Mouse (Mus musculus): ENCODE measurements around the gene Gm21974.
"Not testable (repeated sequence)": the region's sequence is repeated elsewhere in the genome, so short reads cannot be mapped to it uniquely, and the experiment has no call there.

Gm21974 gene

DNA sequence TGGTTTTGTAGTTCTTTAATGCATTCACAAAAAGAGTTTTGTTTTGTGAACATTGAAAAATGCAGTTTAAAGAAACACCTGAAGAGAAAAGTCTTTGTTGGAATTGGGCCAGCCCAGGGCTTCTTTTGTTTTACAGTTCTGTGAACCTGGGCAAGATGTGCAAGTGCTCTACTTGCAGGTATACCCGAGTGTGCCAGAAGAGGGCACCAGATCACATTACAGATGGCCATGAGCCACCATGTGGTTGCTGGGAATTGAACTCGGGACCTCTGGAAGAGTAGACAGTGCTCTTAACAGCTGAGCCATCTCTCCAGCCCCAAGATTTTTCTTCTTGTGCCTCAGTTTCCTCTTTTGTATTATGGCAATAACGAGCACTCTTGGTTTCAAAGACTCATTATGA, 22.9 kb upstream of the Gm21974 start:
- intact Hi-C loops (cut with DNase I): no loop called here

DNA sequence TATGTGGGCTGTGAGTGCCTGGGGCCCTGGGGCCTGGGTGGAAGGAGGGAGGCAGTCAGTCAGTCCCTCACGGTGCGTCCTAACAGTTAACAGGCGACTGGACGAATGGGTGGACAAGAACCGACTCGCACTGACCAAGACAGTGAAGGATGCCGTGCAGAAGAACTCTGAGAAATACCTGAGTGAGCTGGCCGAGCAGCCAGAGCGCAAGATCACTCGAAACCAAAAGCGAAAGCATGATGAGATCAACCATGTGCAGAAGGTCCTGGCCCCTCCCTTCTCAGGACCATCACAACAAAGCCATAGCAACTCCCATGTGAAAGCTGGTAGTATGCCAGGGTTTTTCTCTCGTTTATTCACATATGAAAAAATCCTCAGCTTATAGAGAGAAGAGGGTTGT, 20.0 kb upstream of the Gm21974 start:
- intact Hi-C loops (cut with DNase I): no loop called here

DNA sequence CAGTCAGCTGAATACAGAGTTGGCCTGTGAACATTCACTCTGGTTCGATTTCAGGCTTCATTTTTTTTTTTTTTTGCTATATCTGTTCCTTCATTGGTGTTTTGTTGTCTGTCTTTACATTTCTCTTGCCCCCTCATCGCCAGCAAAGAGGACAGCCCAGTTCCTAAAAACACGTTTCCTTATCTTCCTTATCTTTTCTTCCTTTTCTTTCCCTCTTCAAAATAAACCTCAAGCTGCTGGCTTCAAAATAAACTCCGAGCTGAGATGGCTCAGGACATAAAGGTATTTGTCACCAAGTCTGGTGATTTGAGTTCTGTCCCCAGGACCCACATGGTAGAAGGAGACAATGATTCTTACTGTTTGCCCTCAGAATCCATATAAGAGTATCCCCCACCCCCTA, 17.7 kb upstream of the Gm21974 start:
- intact Hi-C loops (cut with DNase I): no loop called here

DNA sequence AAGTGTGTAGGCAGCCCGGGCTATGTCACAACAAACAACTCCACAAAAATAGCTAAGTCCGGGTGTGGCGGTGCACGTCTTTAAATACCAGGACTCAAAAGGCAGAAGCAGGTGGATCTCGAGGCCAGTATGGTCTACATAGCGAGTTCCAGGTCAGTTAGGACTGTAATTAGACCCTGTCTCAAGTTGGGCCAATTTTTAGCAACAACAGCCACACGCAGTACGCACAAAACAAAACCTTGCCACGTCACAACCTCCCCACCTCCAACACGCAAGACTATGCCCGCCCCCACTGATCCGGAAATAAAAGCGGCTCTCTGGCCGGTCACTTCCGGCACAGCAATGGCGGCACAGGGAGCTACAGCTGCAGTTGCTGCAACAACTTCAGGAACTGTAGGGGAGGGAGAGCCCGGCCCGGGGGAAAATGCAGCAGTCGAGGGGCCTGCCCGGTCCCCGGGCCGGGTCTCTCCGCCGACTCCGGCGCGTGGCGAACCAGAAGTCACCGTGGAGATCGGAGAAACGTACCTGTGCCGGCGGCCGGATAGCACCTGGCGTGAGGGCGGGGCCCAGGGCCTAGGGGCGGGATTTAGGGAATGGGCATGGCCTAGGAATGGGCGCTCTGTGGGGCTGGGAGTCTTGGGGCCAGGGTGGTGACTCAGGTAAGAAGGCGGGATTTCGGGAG, 17.1 kb upstream of the Gm21974 start, which contains the start of gene Kat8:
Gene Kat8 (plus strand): TSS at position 327 of the 682 bp plus-strand sequence.
- intact Hi-C loops (cut with DNase I): no loop called here

DNA sequence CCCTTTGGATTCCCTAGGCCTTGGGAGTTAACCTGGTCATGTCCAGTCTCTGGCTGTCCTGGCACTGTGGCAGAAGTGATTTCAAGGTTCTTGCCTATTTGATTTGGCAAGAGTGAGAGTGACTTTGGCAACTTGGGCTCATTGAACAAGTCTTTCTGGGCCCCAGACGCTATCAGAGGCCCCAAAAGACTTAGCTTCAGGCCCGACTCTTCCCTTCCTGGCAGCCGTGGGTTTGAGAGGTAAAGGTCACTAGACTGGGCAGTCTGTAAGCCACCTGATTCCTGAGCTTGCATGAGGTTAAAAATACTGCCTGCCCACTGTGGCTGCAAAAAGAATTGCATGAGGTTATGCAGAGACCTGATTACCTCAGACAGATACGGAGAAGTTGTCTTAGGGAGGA, 13.4 kb upstream of the Gm21974 start:
- intact Hi-C loops (cut with DNase I): no loop called here

DNA sequence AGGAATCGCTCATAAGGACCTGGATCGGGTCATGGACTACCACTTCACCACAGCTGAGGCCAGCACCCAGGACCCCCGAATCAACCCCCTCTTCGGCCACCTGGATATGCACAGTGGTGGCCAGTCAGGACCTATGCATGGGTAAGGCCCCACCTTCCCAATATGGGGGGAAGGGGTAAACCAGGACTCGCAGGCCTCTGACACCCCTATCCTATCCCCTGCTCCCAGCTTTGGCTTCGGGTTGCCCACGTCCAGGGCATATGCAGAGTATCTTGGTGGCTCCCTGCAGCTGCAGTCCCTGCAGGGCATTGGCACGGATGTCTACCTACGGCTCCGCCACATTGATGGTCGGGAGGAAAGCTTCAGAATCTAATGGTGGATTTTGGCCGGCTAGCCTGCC, 12.7 kb upstream of the Gm21974 start:
- intact Hi-C loops (cut with DNase I): no loop called here

DNA sequence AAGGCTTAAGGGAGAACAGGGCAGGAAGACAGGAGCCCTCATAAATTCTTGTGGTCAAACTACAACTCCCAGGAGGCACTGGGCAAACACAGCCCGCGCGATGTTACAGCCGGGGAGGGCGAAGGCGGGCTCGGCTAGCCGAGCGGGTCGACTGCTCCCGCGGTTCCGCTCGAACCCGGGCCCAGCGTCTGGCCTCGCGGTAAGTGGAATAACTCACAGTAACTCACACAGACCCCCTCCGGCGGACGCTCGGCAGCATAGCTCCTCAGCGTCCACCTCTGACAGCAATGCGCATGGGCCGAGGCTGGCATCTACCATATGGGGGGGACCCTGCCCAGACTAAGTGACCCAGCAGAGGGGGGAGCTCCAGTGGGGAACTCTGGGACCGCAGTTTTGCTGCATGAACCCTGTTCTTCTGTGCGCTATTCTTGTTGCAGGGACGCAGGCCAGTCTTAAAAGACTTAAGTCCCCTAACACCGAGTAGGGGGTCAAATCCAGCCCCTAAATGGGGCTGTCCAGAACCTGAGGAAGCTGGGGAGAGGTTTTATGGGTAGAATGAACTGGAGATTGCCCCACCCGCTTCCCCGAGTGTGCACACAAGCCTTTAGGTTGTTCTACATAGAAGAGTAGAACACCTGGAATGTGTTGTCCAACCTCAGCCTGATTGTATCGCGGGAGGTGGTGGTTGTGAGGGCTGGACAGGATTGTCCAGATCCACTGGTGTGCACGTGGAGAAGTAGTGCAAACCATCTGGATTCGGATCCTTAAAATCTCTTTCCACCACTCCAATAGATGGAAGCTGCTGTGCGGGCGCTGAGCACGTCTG, 8.9 kb upstream of the Gm21974 start, which contains the start of gene Bckdk:
Gene Bckdk (plus strand): TSS at position 112 of the 826 bp plus-strand sequence.
- intact Hi-C loops (cut with DNase I): no loop called here

DNA sequence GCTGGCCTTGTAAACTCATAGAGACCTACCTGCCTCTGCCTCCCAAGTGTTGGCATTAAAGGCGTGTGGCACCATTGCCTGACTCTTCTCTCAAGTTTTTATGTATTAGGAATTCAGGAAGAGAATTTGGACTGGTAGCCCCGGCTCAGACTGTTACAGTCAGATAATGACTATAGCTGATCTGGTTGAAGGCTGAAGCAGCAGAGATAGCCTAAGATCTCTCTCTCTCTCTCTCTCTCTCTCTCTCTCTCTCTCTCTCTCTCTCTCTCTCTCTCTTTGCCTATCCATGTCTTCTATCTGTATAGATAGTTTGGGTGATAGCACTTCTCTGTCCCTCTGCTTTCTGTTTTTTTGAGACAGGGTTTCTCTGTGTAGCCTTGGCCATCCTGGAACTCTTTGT, 6.5 kb upstream of the Gm21974 start:
- intact Hi-C loops (cut with DNase I): no loop called here

DNA sequence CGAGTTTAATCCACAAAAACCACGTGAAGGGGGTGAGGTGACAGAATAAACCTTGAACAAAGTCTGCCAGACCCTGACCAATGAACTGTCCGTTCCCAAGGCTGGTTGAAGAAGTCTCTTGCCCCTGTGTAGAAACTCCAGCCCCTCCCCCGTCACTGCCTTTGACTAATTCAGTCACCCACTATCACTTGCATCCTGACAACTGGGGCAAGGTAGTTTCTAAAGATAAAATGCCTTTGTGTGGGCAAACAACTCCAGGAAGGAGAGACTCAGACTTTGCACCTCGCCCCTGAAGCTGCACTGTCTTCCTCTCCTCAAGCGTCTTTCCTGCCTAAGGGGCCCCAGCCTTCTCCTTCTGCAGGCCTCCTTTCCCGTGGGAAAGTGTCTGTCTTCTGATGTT, 4.7 kb upstream of the Gm21974 start:
- intact Hi-C loops (cut with DNase I): no loop called here

DNA sequence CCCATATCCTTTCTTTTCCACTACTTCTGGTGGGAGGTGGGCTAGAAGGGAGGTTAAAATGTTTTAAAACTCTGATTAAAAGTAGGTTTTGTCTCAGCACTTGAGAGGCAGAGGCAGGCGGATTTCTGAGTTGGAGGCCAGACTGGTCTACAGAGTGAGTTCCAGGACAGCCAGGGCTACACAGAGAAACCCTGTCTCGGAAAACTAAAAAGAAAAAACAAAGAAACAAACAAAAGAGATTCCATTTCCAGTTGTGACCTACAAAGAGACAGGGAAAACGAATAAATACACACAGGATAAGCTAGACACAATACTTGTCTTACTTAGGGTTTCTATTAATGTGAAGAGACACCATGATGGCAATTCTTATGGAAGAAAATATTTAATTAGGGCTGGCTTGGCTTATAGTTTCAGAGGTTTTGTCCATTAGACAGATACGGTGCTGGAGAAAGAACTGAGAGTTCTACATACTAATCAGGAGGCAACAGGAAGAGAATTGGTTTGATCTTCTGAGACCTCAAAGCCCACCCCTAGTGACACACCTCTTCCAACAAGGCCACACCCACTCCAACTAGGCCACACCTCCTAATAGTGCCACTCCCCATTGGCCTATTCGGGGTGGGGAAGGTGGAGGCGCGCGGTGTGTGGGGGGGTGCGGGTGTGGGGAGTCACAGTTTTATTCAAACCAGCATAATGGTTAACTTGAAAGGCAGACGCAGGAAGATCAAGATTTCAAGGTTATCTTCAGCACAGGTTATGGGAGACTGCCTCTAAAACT, 3.1 kb upstream of the Gm21974 start:
- intact Hi-C loops (cut with DNase I): no loop called here

DNA sequence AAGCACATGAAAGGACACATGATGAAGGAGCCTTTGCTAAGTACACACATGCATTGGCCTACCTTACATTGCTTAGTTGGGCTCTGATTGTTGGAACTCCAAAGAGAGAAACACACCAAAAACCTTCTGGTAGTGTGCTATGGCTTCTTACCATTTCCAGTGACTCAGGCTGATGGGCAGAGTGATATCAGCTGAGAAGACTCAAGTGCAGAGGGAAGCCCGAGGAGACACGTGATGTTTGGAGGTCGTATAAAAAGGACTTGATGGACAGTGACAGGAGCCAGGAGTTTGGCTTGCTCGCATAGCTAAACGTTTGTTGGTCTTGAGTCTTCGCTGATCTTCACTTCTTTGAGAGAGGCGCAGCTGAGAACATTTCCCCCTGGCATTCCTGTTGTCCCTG, 2.3 kb upstream of the Gm21974 start:
- intact Hi-C loops (cut with DNase I): no loop called here

DNA sequence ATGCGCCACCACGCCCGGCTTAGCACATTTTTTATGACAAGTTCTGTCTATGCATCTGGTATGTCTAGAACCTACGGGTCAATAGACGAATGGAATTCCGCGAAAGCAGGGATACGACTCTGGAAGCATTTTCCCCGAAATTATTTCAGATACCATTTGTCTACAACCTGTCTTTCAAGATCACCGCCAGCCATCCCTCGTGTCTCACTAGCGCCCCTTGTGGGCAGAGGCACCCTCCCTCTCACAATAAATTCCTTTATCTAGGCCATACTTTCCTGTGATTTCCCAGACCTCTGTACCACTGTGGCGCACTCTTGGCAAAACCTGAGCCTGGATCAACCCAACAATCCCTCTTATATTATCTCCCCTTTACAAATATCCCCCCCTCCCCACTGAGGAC, 1.1 kb upstream of the Gm21974 start:
- intact Hi-C loops (cut with DNase I): no loop called here

DNA sequence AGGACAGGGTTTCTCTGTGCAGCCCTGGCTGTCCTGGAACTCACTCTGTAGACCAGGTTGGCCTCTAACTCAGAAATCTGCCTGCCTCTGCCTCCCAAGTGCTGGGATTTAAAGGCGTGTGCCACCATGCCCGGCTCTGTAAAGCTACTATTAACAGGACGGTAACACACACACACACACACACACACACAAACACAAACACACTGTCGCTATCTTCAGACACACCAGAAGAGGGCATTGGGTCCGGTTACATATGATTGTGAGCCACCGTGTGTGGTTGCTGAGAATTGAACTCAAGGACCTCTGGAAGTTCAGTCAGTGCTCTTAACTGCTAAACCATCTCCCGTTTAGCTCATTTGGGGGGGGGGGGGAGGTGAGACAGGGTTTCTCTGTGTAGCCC, 637 bp upstream of the Gm21974 start:
- intact Hi-C loops (cut with DNase I): not testable (repeated sequence)

DNA sequence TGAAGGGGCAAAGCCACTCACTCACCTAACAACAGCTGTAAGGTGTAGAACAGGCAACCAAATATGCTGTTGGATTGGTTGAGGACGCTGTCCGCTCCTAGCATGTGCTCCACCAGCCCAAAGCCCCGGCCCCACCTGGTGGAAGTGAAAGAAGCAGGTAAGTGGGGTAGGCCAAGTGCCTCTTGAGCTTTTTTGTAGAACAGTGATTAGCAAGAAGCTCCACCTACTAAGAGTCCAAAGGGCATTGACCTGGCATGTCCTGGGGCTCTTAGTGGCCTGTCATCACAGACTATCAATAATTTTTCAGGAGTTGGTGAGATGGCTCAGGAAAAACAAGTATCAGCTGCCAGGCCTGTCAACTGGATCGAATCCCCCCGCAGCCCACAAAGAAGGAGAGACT, 774 bp downstream of the Gm21974 start:
- intact Hi-C loops (cut with DNase I): no loop called here

DNA sequence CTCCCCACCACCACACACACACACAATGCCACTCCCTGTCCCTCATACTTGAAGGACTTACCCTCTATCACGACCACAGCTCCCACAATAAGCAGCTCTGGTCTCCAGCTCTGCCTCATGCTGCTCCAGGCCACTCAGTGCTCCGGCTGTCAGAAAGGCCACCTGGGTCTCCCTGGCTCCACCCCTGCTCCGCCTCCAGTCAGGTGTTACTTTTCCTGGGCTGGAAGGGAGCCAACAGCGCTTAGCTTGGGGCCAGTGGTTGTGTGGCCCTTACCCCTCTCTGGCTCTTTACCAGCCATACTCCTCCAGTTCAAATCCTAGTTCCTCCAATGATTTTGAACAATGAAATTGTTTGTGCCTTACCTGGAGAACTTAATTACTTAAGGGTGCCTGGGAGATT, 4.5 kb downstream of the Gm21974 start, which contains the start of gene Prss53:
Gene Prss53 (minus strand): TSS at position 173 of the 400 bp plus-strand sequence.
- intact Hi-C loops (cut with DNase I): no loop called here

DNA sequence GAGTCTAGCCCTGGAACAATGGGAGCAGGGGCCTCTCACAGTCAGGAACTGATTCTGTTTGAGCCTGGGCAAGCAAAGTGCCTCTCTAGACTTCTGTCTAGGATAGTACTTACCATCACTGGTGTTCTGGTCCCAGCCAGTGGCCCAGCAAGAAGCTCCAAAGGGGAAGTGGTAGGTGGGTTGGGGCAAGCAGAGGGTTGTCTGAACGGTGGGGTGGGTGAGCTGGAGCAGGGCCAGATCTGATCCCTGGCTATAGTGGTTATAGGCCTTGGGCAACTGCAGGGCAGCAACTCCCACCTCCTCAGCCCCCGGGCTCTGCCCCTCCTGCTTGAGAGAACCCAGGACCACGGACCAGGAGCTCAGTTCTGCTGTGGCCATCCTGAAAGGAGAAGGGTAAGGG, 6.4 kb downstream of the Gm21974 start:
- intact Hi-C loops (cut with DNase I): no loop called here

DNA sequence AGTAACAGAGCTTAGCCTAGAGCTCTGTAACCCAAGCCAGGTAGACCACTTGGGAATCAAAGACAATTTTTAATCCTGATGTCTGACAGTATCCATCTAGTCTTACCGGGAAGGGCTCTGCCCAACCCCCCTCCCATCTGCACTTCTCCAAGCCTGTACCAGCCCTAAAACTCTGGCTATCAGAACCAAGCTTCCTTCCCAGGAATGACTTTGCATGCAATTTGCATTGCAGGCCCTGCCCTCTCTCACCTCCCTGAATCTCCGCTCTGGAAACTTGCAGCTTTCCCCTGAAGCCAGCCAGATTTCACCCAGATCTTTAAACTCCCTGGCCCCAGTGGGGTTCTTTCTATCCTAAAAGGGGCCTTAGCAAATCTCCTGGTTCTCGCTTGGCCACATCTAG, 7.5 kb downstream of the Gm21974 start:
- intact Hi-C loops (cut with DNase I): no loop called here

DNA sequence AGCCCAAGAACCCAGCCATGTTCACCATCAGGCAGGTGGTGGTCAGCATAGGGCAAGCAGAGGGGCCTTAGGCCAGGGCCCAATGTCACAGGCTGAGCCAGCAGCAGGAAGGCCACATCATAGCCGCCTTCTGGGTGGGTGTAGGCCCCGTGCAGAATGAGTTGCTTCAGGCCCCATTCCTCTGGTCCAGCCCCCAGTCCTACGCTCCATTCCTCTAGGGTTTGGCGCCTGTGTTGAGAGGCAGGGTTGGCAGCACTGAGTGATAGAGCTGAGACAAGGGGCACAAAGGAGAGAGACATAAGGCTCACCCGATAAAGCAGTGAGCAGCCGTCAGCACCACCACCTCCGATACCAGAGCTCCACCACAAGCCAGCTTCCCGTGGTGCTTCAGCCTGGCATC, 8.1 kb downstream of the Gm21974 start:
- intact Hi-C loops (cut with DNase I): no loop called here

DNA sequence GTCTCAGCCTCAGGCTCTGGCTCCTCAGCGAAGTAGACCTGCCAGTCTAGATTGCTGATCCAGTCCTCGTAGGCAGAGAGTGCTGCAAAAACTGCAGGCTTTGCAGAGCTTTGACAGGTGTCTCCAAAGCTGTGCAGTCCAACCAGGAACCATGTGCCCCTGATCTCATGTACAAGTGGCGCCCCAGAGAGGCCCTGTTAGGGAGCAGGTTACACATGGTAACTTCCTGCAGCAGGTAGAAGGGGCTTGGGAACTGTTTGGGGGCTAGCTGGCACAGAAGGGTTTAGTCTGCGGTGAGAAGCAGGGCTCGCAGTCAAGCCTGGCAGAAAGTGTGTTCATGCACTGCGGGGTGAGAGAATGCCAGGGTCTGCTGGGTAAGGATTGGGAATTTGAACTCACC, 8.7 kb downstream of the Gm21974 start:
- intact Hi-C loops (cut with DNase I): no loop called here

DNA sequence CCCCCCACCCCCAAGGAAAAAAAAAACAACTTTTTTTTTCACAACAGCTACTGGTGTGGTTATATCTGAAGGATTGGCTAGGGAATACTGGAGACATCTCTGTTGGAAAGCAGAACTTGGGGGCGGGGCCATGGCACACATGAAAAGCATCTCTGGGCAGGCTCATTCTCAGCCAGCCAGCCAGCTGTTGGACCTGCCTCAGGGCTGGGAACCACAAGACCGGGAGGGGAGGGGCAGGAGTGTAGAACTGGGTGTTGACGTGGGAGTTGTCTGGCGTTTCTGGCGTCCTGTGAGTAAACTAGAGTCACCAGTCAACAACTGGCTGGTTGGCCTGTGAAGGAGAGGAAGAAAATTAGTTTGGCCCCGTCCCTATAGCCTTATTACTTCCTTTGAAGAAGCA, 9.3 kb downstream of the Gm21974 start:
- intact Hi-C loops (cut with DNase I): no loop called here

DNA sequence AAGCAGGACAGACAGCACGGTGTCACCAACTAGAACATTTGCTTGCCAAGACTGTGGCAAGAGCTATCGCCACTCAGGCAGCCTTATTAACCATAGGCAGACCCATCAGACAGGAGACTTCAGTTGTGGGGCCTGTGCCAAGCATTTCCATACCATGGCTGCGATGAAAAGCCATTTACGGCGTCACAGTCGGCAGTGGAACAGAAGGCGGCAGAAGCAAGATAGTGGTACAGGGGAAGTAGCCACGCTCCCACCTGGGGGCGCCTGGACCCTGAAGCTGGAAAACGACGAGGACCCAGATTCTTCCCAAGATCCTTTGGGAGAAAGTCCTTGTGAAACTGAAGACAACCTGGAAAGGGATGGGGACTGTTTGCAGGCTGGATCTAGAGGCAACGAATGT, 14.8 kb downstream of the Gm21974 start:
- intact Hi-C loops (cut with DNase I): no loop called here

DNA sequence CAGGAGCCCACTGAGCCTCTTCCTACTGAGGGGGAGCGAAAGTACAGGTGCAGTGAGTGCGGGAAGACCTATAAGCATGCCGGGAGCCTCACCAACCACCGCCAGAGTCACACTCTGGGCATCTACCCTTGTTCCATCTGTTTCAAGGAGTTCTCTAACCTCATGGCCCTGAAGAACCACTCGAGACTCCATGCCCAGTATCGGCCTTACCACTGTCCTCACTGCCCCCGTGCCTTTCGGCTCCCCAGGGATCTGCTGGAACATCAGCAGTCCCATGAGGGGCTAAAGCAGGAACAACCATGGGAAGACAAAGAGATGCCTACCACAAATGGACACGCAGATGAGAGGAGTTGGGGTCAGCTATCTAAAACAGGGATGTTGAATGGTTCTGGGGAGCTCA, 16.0 kb downstream of the Gm21974 start:
- intact Hi-C loops (cut with DNase I): loop anchor here (5.0 kb wide), 1 partner anchor 37 kb away; no protein-coding TSS in a partner anchor

All from adrenal gland (tissue).